Mouse (Mus musculus): ENCODE results near the gene Bcs1l. TPM values are rescaled to one million over a fixed set of nuclear protein-coding genes. Genes with fewer than 3 reads are reported as not detected.

Bcs1l gene
- 29.7 and 30.6 TPM in 2 replicates for polyA plus RNA-seq (2012; rRNA removed)

DNA sequence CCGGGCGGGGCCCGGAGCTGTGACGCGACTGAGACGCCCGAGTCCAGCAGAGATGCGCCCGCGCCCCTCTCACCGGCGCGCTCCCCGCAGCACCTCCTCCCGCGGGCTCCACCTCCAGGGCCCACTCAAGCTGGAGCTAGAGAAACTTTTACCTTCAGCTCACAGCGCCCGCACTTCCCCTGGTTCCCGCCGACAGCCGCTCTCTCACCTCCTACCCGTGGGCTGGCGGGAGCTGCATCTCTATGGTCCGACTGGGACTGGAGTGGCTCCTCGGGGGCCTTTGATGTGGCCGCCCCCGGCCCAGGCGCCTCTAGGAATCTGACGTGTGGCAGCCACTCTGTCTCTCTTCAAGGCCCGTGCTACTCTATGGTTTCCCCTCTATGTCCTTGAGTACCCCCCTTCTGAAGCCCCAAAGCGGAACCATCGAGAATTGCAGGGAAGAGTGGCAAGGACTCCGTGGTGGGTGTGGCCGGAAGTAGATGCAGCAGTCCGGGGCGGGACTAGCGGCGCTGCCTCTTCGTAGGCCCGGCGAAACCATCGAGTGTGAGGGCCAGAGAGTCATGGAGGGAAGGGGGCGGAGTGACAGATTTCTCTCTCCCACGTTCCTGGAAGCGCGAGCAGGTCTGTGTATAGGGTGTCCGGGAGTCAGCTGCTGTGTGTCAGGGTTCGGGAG is at the start of gene Bcs1l, which contains the start of gene Zfp142:
Gene Bcs1l (plus strand): TSS at position 517 of the 673 bp plus-strand sequence.
Gene Zfp142 (minus strand): TSS at position 474 of the 673 bp plus-strand sequence.

DNA sequence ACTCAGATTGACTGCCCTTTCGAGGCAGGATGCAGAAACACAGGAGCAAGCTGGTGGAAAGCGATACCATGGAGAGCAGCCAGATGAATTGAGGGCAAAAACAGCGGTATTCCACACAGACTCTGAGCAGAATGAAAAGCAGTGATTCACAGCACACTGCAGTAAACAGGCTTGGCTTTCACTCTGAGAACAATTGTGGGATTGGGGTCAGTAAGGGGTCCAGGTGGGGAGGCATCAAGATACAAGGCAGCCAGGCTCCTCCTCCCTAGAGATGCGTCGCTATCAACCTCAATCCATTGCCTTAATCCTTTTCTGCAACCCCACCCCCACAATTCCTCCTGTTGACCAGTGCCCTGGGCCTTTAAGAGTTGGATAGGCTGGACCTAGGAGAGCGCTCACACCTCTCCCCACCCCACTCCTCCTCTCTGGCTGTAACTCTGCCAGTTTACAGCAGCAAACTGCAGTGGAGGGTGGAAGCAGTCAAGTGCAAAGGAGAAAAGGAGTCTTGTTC is 45.6 kb upstream of the Bcs1l start, which contains the start of gene Plcd4:
Gene Plcd4 (plus strand): TSS at position 438 of the 511 bp plus-strand sequence.

DNA sequence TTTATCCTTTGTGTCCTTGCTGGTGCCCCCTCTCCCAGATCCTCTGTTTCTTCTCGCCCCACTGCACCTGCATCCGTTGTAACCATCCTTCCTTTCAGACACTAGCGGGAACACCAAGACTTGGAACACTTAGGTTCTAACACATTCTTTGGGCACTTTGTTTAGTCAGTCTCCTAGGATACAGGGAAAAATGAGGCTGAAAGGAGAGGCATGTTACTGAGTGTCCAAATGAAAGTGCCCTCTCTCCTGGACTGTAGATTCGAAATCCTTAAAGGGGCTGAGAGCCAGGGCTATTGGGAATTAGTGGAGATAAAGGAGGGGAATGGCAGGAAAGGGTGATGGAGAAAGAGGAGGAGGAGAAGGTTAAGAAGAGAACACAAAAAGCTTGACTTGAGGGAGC is 43.9 kb upstream of the Bcs1l start, which contains the start of gene Usp37:
Gene Usp37 (minus strand): TSS at position 101 of the 400 bp plus-strand sequence.

GRCm38 (mm10) chr1:74601267-74601962 is 13.3 kb downstream of the Bcs1l start, which contains the start of the genes Rnf25 and Stk36:
Rnf25 (minus strand) TSS chr1:74601397.
Stk36 (plus strand) TSS chr1:74601445.

Other genes starting within 250 kb of the Bcs1l start
- 2.4 and 2.9 TPM in 2 replicates for gene Catip, start 226.2 kb upstream of the Bcs1l start, polyA plus RNA-seq (2012; rRNA removed)
- 1.6 and 1.8 TPM in 2 replicates for gene Slc11a1, start 213.1 kb upstream of the Bcs1l start, polyA plus RNA-seq (2012; rRNA removed)
- 18.5 and 21.3 TPM in 2 replicates for gene Ctdsp1, start 196.8 kb upstream of the Bcs1l start, polyA plus RNA-seq (2012; rRNA removed)
- gene Vil1, start 178.9 kb upstream of the Bcs1l start, polyA plus RNA-seq (2012; rRNA removed): 0.22 and 0.28 TPM in 2 replicates
- gene Cnot9, start 82.2 kb upstream of the Bcs1l start, polyA plus RNA-seq (2012; rRNA removed): 47.5 and 47.7 TPM in 2 replicates
- 5.5 and 7.0 TPM in 2 replicates for gene Plcd4, start 45.4 kb upstream of the Bcs1l start, polyA plus RNA-seq (2012; rRNA removed)
- 10.5 and 12.4 TPM in 2 replicates for gene Usp37, start 44.0 kb upstream of the Bcs1l start, polyA plus RNA-seq (2012; rRNA removed)
- gene Zfp142, start within 50 bp of the Bcs1l start, polyA plus RNA-seq (2012; rRNA removed): 18.7 and 20.5 TPM in 2 replicates
- gene Rnf25, start 13.1 kb downstream of the Bcs1l start, polyA plus RNA-seq (2012; rRNA removed): 134 and 139 TPM in 2 replicates
- 17.6 and 19.2 TPM in 2 replicates for gene Stk36, start 13.2 kb downstream of the Bcs1l start, polyA plus RNA-seq (2012; rRNA removed)
- 29.7 and 31.8 TPM in 2 replicates for gene Ttll4, start 73.5 kb downstream of the Bcs1l start, polyA plus RNA-seq (2012; rRNA removed)
- gene Cyp27a1, start 125.3 kb downstream of the Bcs1l start, polyA plus RNA-seq (2012; rRNA removed): 1.8 and 2.4 TPM in 2 replicates
- 0.04 and 0.44 TPM in 2 replicates for gene Prkag3, start 160.9 kb downstream of the Bcs1l start, polyA plus RNA-seq (2012; rRNA removed)
- 3.2 and 3.4 TPM in 2 replicates for gene Wnt6, start 183.6 kb downstream of the Bcs1l start, polyA plus RNA-seq (2012; rRNA removed)
- gene Wnt10a, start 203.2 kb downstream of the Bcs1l start, polyA plus RNA-seq (2012; rRNA removed): 0.17 and 0.52 TPM in 2 replicates